Mouse (Mus musculus): Measurements from ENCODE around the gene Gnb2.
A peak's percentile ranks its signal among the peaks of the same experiment; 100 is the strongest.

Gene Gnb2

DNA sequence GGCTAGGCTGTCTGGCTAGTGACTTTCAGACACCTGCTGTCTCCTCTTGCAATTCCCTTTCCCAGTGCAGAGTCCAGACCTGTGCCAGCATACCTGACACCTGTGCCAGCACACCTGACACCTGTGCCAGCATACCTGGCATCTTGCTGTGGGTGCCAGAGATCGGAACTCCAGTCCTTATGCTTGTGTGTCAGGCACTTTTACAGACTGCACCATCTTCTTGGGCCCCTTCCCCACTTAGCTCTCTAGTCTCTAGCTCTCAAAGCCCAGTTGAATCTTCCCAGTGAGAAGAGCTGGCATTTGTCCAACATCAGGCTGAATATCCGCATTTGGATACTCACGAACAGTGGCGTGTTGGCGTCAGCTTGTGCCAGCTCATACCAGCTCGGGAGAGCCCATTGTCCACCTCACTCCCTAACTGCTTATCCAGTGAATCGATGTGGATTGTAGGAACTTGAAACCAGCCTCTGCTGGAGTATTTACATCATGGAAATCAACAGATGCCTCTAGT lies 6.0 kb upstream of the Gnb2 start:
- peak; percentile 87 for DNase-seq

DNA sequence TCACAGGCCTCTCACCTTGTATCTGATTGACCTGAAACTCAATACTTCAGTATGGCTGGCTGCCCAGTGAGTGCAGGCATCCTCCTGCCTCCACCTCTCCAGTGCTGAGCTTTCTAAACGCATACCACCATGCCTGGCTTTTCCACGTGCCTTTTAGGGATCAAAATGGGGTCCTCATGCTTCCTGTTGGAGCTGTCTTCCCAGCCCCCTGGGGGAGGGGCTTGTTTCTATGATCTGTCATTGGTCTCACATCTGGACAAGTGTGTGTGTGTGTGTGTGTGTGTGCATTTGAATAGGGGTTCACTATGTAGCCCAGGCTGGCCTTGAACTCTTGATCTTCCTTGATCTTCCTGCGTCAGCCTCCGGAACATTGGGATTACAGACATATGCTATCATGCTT lies 4.2 kb upstream of the Gnb2 start:
- peak; percentile 65 for DNase-seq

DNA sequence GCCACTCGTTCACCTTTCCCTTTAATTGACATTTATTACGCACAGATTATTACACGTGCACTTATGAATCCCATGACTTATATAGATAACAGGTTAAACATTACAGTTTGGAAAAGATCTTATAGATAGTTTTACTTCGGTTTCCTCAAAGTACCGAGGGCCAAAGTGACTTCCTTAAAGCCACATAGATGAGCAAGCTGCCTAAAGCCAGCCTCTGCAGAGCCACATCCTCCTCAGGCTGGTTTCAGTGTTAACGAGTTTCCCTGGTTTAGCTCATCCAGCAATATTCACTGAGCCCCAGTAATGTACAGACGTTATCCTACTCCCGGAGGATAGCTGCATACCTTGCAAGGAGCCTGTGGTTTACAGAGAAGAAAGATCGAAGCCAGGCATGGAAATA lies 2.0 kb upstream of the Gnb2 start:
- peak; percentile 57 for DNase-seq

DNA sequence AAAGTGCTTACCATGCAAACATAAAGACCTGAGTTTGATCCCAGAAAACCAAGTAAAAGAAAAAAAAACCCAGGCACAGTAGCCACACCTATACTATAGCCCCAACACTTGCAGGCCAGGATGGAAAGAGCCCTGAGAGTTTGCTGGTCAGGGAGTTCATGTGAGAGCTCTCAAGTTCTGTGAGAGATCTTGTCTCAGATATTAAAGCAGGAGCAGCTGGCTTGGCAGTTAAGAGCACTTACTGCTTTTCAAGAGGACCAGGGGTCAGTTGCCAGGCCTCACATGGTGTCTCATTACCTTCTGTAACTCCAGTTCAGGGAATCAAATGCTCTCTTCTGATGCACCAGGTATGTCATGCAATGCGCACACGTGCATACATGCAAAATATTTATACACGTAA lies 1.5 kb upstream of the Gnb2 start:
- DNase-seq, result no peak

DNA sequence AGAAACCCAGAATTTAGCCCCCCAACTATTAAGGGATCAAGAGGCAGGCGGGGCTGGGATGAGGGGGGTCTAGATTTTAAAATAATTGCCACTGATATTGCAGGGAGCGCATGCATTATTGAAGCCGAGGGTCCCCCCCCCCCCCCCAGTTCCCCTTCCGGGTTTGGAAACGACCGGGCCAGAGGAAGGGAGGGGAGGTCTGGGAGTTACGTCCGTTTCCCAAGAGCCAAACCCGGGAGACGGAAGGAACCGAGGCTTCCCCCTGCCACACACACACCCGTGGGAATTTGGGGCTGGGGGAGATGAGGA lies 548 bp downstream of the Gnb2 start:
- no peak for DNase-seq

DNA sequence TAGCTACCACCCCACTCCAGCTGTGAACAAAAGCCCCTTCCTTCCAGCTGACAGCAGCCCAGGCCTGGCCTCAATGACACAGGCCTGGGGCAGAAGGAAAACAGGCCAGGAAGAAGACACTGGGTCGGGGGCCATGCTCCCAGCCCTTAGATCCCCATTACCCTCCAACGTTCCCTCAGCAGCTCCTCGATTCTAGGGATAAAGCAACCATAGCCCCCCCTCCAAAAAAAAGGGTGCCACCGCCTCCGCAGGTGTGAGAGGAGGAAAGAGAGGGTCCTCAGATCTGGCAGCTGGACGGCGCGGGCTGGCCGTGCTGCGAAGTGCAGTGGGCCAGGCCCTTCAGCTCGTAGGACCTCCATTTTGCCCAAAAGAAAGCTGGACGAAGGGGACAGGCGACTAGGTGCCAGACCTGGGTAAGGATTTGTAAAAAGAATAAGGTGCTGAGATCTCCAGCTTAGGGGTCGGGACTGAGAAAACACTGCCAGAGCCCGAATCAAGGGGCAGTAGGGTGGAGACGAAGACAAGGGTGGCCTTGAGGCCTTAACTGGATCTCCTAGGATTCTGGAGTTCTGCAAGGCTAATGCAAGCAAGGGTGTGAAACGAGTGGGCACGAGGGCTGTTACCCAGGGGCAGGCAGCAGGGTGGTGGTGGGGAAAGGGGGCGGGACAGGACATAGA lies 1.0 kb downstream of the Gnb2 start:
- peak; percentile 97 for DNase-seq

DNA sequence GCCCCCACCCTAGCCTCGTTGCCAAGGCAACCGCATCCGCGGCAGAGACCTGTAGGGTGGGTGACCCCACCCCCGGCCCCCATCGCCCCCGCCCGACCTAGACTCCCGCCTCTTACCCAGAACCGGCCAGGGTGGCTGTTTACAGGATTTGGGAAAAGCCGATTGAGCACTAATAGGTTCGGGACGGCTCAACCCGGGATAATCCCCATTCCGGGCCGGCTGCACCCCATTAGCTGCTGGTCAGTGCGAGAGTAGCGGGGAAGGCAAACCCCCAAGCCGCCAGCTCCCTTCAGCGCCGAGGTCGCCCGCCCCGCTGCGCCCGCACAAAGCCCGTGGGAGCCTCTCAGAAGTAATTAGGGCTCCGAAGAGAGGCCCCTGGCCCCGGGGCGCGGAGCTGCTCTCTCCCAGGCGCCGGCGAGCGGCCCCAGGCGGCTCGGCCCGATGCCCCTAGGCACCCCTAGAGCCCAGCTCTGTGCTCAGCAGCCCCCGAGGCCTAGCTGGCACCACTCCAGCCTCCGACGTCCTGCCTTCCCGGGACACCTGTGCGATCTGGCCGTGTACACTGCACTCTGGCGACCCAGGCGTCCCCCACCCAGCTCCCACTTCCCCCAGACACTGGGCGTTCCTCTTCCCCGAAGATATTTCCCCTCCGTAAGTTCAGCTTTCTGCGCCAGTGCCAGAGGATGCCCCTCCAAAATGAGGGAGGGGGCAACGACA lies 1.7 kb downstream of the Gnb2 start:
- DNase-seq, result peak; percentile 98

DNA sequence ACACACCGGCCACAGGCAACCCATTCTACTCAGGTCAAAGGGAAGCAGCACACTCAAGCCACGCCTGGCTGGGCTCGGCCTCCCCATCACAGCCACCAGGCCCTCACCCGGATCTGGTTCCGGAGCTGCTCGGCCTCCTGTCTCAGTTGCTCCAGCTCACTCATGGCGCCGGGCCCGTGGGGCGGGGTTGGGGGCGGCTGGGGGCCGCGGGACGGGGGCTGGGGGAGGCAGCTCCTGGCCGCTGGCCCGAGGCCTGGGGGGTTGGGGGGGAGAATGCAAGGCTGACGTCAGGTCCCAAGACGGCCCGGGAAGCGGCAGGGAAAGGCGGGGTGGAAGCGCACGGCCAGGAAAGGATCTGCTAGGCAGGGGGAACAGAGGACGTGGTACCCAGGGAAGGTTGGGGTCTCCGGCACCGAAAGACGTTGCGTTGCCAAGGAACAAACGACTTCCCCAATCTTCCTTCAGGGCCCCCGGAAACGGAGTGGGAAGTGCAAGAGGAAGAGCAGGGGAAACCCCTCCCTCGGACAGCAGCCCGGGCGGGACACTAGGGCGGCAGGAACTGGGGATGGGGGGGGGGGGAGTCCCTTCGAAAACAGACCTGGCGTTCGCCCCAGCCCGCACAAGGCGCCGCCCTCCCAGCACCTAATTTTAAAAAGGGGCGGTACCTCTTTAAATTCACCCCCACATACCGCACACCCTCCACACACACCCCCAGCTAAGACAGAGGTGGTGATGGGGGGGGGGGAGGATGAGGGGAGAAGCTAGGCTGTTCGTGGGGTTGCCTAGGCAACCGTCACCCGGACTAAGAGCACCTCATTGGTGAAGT lies 2.5 kb downstream of the Gnb2 start:
- peak; percentile 99 for DNase-seq

DNA sequence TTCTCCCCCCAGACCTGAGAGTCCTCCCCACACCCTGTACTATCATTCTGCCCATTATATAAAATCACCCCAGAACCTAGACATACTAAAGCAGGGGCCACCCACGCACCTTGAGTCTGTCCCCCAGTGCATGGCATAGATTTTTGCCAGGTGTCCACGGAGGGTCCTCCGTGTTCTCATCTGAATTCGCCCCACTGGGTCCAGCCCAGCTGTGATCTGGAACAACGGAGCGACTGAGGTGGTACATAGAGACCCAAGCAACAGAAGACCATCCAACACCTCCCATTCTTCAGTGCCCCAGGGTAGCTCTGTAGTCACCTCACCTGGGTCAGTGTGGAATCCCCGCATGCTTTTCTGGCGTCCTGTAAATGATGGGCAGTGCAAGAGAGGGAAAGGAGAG lies 3.2 kb downstream of the Gnb2 start:
- DNase-seq, result peak; percentile 95

DNA sequence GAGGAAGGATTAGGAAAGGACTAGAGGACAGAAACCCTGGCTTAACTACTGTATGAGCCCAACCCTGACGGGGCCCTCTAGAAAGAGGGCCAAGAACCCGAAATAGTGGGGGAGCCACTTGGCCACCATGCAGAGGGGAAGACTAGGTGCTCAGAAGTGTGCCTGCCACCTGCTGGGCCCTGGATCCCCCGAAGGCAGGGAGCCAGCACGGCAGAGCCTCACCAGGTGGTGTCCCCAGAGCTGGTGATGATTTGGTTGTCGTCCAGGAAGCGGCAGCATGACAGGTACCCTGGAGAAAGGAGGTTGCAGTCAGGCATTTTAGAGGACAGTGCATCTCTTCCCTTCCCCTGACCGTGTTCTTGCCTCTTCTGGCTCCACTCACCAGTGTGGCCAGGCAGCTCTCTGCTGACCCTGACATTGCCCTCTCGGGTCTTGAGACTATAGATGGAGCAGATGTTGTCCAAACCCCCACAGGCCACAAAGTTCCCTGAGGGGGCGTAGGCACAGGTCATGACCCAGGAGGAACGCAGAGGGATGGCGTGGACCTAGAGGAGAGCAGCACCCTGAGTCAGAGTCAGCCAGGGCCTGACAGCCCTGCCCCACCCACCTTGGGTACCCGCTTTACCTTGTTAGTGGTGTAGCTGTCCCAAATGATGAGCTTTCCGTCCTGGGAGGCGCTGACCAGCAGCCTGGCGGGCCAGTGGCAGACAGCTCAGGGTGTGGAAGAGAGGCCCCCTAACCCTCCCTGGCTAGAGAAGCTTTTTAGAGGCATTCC lies 3.9 kb downstream of the Gnb2 start:
- DNase-seq, result peak; percentile 95

DNA sequence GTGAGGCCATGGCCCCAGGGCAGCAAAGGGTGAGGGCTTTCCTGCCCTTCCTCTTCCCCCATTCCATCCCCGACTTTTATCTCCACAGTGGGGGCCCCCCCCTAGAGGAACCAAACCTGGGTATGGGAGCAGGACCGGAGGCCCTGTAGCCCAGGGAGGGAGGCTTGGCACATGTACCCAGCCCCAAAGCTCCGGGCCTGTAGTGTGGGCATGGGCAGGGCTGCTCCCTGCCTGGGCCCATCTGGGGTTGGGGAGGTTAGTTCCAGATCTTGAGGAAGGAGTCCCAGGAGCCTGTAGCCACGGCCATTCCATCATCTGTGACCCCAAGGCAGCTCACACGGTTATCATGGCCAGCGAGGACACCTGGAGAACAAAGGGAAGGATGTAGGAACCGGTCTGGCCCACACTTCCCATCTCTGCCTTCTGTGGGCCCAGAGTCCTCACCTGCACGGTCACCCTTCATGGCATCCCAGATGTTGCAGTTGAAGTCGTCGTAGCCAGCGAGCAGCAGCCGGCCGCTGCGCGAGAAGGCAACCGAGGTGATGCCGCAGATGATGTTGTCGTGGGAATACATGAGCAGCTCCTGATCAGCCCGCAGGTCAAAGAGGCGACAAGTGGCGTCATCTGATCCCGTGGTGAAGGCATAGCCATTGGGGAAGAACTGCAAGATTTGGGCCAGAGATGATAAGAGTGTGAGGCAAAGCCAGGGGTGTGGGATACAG lies 4.9 kb downstream of the Gnb2 start:
- peak; percentile 94 for DNase-seq

DNA sequence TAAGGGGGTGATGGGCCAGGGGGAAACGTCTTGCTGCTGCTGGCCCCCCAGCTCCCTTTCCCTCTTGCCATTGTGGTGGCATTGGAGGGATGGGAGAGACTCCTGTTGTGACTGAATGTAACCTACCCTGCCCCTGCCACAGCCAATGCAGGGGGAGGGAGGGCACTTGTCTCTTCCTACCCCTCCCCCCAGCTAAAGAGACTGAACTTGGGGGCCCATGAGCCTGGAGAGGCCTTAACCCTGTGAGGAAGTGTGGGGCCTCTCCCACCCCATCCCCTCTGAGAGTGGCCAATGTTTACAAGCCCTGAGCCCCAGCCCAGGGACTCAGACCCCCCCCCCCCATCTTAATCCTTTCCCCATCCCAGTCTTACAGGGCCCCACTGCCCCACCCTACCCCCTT lies 5.9 kb downstream of the Gnb2 start:
- DNase-seq, result peak; percentile 94

DNA sequence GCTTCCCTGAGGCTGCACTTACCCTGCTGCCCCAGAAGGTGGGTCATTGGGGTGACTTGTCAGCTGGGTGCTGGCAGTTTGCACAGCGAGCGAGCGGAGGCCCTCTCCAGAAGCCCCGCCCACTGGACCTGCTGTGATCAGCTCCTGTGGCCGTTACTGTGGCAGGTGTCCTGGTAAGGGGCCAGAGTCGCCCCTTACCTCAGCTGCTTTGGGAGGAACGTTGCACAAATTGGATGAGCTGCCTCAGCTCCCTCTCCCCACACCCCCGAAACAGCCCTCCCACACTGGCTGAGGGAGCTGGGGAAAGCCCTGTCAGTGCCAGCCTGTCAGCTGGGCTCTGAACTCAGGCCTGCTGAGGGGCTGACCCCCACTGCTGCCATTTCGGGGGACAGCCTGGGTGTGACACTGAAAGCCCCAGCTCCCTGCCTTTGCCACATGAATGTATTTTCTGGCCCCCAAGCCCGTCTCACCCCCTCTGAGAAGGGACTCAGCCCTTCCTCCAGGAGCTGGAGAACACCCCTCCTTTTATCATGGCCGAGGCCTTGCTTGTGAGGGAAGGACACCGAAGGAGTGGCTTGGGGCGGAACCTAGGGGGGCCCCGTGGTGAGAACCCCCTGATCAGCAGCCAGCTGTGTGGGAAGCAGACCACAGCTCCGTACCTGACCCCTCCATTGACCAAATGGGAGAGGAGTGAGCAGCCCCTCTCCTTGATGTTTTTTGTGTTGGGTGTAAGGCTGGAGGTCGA lies 6.9 kb downstream of the Gnb2 start:
- peak; percentile 97 for DNase-seq

DNA sequence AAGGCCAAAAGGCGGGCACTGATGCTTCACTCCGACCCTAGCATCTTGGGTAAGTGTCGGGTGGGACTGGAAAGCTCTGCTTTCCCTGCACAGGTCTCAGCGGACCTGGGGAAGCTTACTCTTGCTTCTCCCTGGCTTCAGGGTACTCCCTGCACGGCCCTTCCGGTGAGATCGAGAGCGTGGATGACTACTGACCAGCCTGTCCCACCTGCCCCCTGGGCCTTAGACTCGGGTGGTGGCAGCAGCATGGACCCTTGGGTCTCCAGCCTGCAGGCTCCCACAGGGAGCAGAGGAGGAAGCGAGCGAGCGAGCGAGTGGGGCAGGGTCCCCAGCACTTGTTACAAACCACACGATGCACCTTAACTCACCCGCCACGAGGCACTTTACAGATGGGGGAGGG lies 7.8 kb downstream of the Gnb2 start:
- DNase-seq, result peak; percentile 91

DNA sequence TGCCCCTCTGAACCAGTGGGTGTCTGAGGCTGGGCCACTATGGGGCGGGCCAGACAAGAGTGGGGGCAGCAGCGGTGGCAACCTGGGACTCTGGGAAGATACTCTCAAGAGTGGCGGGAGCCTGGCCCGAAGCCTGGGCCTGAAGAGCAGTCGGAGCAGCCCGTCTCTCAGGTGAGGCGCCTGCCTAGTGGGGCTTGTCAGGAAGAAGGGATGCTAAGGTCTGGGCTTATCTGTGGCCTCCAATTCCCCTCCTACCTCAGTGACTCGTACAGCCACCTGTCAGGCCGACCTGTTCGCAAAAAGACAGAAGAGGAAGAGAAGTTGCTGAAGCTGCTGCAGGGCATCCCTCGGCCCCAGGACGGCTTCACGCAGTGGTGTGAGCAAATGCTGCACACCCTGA lies 8.6 kb downstream of the Gnb2 start:
- DNase-seq, result peak; percentile 90

DNA sequence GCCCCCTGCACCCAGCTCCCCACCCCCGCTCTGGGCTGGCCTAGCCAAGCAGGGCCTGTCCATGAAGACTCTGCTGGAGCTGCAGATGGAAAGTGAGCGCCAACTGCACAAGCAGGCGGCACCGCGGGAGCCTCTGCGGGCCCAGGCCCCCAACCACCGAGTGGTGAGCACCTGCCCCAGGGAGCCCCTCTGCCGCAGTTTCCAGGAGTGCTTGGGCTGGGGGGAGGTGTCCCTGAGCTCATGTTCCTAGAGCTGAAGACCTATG lies 9.1 kb downstream of the Gnb2 start:
- peak; percentile 90 for DNase-seq

DNA sequence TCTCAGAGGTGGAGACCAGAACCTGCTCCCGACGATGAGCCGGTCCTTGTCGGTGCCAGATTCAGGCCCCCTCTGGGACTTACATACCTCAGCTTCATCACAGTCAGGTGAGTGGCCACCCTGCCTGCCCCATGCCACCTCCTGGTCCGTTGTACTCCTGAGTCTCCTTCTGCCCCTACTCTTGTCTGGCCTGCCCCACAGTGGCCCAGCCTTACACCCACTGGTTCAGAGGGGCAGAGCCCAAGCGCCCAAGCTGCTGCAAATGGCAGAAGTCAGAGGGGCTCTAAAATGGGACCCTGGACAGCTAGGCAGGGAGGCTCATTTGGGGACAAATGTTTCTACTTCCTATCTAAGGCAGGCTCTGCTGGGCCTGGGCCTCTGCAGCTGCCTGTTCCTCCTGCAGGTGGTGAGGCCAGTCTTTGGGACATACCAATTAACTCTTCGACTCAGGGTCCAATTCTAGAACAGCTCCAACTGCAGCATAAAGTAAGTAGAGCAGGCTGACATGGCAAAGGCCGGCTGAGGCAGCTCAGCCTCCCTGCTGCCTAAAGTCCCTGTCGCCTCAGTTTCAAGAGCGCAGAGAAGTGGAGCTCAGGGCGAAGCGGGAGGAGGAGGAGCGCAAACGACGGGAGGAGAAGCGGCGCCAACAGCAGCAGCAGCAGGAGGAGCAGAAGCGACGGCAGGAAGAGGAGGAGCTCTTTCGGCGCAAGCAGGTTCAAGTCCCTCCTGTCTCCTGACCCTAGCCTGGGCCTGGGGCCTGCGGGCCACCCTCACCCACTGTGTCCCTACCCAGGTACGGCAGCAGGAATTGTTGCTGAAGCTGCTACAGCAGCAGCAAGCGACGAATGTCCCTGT lies 9.7 kb downstream of the Gnb2 start:
- peak; percentile 92 for DNase-seq

DNA sequence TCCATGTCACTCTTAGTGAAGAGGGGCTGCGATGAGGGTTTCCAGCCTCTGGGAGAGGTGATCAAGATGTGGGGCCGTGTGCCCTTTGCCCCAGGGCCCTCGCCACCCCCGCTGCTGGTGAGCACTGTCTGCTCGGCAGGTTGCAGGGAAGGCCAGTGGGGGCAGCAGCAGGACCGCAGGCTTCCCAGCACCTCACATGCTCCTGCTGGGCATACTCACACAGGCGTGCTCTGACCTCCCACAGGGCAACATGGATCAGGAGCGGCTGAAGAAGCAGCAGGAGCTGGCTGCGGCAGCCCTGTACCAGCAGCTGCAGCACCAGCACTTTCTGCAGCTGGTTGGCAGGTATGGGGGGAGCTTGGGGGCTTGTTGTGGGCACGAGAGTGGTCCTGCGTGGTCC lies 10.6 kb downstream of the Gnb2 start:
- DNase-seq, result peak; percentile 89

DNA sequence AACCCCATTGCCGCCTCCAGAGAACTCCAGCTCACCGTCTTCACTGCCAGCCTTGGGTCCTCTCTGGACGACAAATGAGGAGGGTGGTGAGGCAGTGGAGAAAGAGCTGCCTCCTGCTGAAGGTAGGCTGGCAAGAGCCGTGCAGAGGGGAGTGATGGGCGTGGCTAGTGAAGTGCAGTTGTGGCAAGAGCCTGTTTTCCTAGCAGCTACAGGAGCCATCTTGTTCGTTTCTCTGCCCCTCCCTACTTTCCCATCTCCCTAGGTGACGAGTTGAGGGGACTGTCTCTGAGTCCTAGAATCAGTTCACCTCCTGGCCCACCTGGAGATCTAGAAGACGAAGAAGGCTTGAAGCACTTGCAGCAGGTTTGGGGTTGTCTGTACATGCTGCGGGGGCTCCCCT lies 11.4 kb downstream of the Gnb2 start:
- DNase-seq, result peak; percentile 81

DNA sequence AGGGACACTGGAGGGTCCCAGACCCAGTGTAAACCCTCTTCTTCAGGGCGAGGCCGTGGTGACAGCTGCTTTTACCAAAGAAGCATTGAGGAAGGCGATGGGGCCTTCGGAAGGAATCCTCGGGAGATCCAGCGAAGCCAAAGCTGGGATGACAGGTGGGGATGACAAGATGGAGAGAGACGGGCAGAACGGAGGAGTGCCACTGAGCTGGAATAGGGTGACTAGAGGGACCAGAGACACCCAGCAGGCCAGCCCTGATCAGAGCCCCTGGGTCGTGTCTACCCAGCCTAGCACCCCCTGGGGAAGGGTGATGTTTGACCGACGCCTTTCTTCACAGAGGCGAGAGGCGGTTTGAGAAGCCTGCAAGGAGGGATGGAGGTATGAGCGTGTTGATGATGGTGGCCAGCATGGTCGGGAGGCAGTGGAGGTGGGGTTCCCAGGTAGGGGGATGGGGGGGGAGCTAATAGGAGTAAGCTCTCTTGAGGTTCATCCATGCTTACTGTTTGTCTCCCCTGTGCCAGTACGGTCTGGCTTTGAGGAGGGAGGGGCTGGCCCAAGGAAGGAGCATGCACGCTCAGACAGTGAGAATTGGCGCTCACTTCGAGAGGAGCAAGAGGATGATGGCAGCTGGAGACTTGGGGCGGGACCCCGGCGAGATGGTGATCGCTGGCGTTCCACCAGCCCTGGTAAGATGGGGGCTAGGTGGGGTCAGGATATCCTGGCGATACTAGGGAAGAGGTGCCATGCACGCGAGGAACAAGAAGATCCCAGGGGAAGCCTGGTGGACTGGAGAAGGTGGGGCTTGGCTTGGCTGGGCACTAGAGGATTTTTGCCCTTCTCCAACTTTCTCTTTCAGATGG lies 13.4 kb downstream of the Gnb2 start:
- peak; percentile 92 for DNase-seq
